Mouse (Mus musculus) left cerebral cortex, adult 18-20 months (tissue): ENCODE results near the gene Nme6. TPM values are rescaled to one million over a fixed set of nuclear protein-coding genes. Genes with fewer than 3 reads are reported as not detected.

Source experiments
- DNase-seq, 2 experiments: peaks; one replicate each; pipeline ENCODE4 v3.0.0; 2021 to 2022; ENCODE audit warnings: low spot score in 2 of 2, mixed read lengths in 1 of 2
- microRNA-seq, 2 experiments: library from miRNA; unstranded; fragments of <30 nt; microRNA quantifications; one replicate each; pipeline ENCODE4 v1.2.0; 2021
- total RNA-seq, 2 experiments: library from RNA; stranded (reverse); gene quantifications; 2 replicates each; pipeline ENCODE4 v1.2.3; 2021

Gene Nme6
- total RNA-seq, 2 experiments from 2014 or later = 7.3 to 10.1 TPM

- DNase-seq = no peak
These were observed 38.5 kb downstream of the Nme6 start for GRCm38 (mm10) chr9:109870983-109871572.

GRCm38 (mm10) chr9:109874797-109875691, 42.5 kb downstream of the Nme6 start, which contains the start of gene Cdc25a:
Gene Cdc25a, plus strand, starts transcription at chr9:109875579.
- DNase-seq = peak; percentile 95 to 96

- DNase-seq = peak; percentile 15 to 52
These were observed 43.4 kb downstream of the Nme6 start for GRCm38 (mm10) chr9:109875695-109876601.

- DNase-seq = no peak
These were observed 44.2 kb downstream of the Nme6 start for GRCm38 (mm10) chr9:109876756-109877155.

GRCm38 (mm10) chr9:109877666-109878065, 45.1 kb downstream of the Nme6 start:
- no peak for DNase-seq

GRCm38 (mm10) chr9:109879305-109879704, 46.8 kb downstream of the Nme6 start:
- DNase-seq = no peak

GRCm38 (mm10) chr9:109886259-109886658, 53.7 kb downstream of the Nme6 start:
- DNase-seq = no peak

GRCm38 (mm10) chr9:109887321-109887720, 54.8 kb downstream of the Nme6 start:
- no peak for DNase-seq

GRCm38 (mm10) chr9:109891501-109891900, 59.0 kb downstream of the Nme6 start:
- no peak for DNase-seq

Small RNA genes within 50 kb of the gene (microRNA-seq; reads per million reads assigned to microRNA genes)
- 0.21 to 0.50 reads per million in 2 experiments for gene Mir7089

Other genes starting within 250 kb of the Nme6 start
- not detected for gene Fbxw24, start 206.7 kb upstream of the Nme6 start, total RNA-seq
- gene Fbxw25, start 168.1 kb upstream of the Nme6 start, total RNA-seq = not detected
- not detected for gene Fbxw18, start 130.0 kb upstream of the Nme6 start, total RNA-seq
- not detected for gene Fbxw26, start 86.7 kb upstream of the Nme6 start, total RNA-seq
- not detected for gene Fbxw27, start 42.1 kb upstream of the Nme6 start, total RNA-seq
- gene Spink8, start 20.5 kb upstream of the Nme6 start, total RNA-seq = 1 to 10 TPM; 2.3 to 4.3 TPM
- gene Camp, start 16.9 kb downstream of the Nme6 start, total RNA-seq = under 1 TPM in 1 of 2 experiments, not detected in 1; 0.51 TPM
- gene Cdc25a, start 42.8 kb downstream of the Nme6 start, total RNA-seq = 1 to 10 TPM; 5.4 to 6.6 TPM
- 100 to 1,000 TPM; 375 to 386 TPM for gene Map4, start 98.7 kb downstream of the Nme6 start, total RNA-seq